Mouse (Mus musculus) embryonic facial prominence, embryonic 10.5 days (tissue): Measurements from ENCODE around the gene Zscan4-ps1. TPM values are rescaled to one million over a fixed set of nuclear protein-coding genes. Genes with fewer than 3 reads are reported as not detected.
"Not testable (repeated sequence)": the region's sequence is repeated elsewhere in the genome, so short reads cannot be mapped to it uniquely, and the experiment has no call there.

Experiments used
- DNase-seq: peaks from one replicate; pipeline ENCODE4 v3.0.0-alpha.2; 2017; ENCODE audit warnings: low spot score
- H3K27ac ChIP-seq: fragments of 300-500 bp; sonication (generic); replicated peaks from 2 replicates; pipeline ENCODE4 v1.5.1; 2016; ENCODE audit warnings: mild to moderate bottlenecking
- H3K27me3 ChIP-seq: fragments of 300-500 bp; sonication (generic); replicated peaks from 2 replicates; pipeline ENCODE4 v1.6.1; 2016; ENCODE audit warnings: low read depth, mild to moderate bottlenecking; ENCODE audit not compliant: poor library complexity, severe bottlenecking
- H3K36me3 ChIP-seq: fragments of 300-500 bp; sonication (generic); replicated peaks from 2 replicates; pipeline ENCODE4 v1.6.1; 2016; ENCODE audit warnings: mild to moderate bottlenecking, moderate library complexity
- H3K4me1 ChIP-seq: fragments of 300-500 bp; sonication (generic); 2 replicates; pipeline ENCODE4 v1.6.1; 2016
- H3K4me3 ChIP-seq: fragments of 300-500 bp; sonication (generic); 2 replicates; pipeline ENCODE4 v1.5.1; 2016; ENCODE audit warnings: mild to moderate bottlenecking, moderate library complexity
- H3K9me3 ChIP-seq: fragments of 300-500 bp; sonication (generic); 2 replicates; pipeline ENCODE4 v1.6.1; 2016; ENCODE audit warnings: mild to moderate bottlenecking
- WGBS: fragments of 180-500 bp; shearing (Covaris S2); methylation state at CpG from one replicate; pipeline ENCODE4 v1.1.7; 2016; 5-methylcytosine and 5-hydroxymethylcytosine counted together
- polyA plus RNA-seq: library from polyadenylated mRNA; unstranded; fragments of >200 nt; fragmentation: Nextera tagmentation; extraction: Ambion mirVana; gene quantifications from 2 replicates; pipeline ENCODE4 v1.2.1, GENCODE M21; 2016

Gene Zscan4-ps1
- polyA plus RNA-seq, result not detected in 2 replicates

- not testable (repeated sequence) for H3K4me1 ChIP-seq, H3K27me3 ChIP-seq, H3K36me3 ChIP-seq, H3K4me3 ChIP-seq, DNase-seq, H3K27ac ChIP-seq
- 86% methylated on average over 2 of the region's 2 CpGs for WGBS
- H3K9me3 ChIP-seq, result peaks cover 31% of the 10 kb centered on the region
Measured at GRCm38 (mm10) chr7:11069591-11069990, at the start of gene Zscan4-ps1. TSS of gene Zscan4-ps1 (minus strand) at chr7:11069691.

Other genes with a start within 250 kb of the Zscan4-ps1 start
- gene Zscan4b, start 164.6 kb downstream of the Zscan4-ps1 start, polyA plus RNA-seq, result not detected in 2 replicates
- not detected in 2 replicates for gene Zscan4c, start 63.9 kb downstream of the Zscan4-ps1 start, polyA plus RNA-seq
- not detected in 2 replicates for gene Zscan4d, start 96.5 kb upstream of the Zscan4-ps1 start, polyA plus RNA-seq
- not detected in 2 replicates for gene Zscan4e, start 241.0 kb upstream of the Zscan4-ps1 start, polyA plus RNA-seq